ENCODE assay signal across 8 mouse cellular contexts in the genomic region with DNA sequence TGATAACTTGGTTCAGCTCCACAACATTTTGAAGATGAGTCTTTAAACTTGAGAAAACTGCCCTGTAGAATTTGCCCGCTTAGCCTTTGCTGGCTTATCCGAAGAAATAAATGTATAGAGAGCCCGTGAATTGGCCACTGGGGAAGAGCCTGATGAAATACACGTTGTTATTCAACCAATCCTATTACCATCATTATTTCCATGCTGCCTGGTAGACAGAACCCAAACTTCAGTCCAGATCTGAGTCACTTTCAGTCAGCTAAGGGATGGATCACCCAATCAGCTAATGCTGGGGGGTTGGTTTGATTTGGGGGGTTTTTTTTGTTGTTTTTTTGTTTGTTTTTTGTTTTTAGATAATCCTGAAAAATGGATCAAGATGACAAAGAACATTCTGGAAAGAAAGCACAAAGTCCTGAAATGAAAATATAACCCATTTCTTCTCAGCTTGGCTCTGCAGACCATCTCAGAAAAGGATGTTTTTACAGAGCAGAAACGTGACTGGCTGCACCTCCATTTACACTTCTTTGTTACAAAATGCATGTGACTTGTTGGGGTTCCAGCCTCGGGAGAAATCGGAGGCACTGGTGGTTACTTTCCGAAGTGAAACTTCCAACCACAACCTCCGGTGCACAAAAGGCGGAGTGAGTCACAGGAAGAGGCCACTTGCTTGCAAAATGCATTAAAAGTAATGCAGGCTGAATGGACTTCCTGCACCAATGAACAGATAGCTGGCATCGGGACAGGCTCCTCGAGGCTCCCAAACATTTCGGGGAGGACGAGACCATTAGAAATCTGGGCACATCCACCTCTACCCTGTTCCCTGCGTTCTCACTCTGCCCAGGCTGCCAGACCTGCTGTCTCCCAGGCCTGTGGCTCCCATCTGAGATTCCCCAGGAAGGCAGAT.
DNase-seq lines count a peak whose midpoint lies in the region; ATAC-seq and TF ChIP-seq lines count a peak whose summit lies in the region.

No protein-coding gene starts in this region.

- no peak for TF ChIP-seq CTCF in layer of hippocampus, adult 2 months (conservative IDR thresholded peaks at IDR 0.05)
- no peak for TF ChIP-seq CTCF in bone marrow, adult 2 months (IDR thresholded peaks at IDR 0.05; ENCODE audit: control insufficient read depth, insufficient read depth, low read length)

- H3K27ac ChIP-seq in layer of hippocampus, adult 2 months: peak overlapping the region; percentile 54; the same call in 1 of the 2 replicates
- peak overlapping the region; percentile 78 for H3K27ac ChIP-seq in bone marrow, adult 2 months (ENCODE audit: control insufficient read depth, insufficient read depth, low read depth, low read length, poor library complexity)
- peak overlapping the region; percentile 77 for H3K27ac ChIP-seq in heart, embryonic 10.5 days
- H3K27ac ChIP-seq in limb, embryonic 12.5 days: 0 out of 2 replicates have a peak overlapping the region, but pooled peaks have one; percentile 35

- no peaks in the 10 kb centered on the region for H3K36me3 ChIP-seq in heart, embryonic 10.5 days
- 0 out of 2 replicates have a peak, but pooled peaks cover 3% of the 10 kb centered on the region for H3K36me3 ChIP-seq in limb, embryonic 12.5 days

- H3K4me2 ChIP-seq in limb, embryonic 12.5 days: no peak overlapping the region

- WGBS in bone marrow, adult 2 months: 16% methylated on average over 15 of the region's 15 CpGs
- WGBS in heart, embryonic 10.5 days: 66% methylated on average over 15 of the region's 15 CpGs
- 71% methylated on average over 15 of the region's 15 CpGs for WGBS in limb, embryonic 12.5 days

- no peak overlapping the region for H3K9ac ChIP-seq in limb, embryonic 12.5 days (replicated peaks)

- H3K4me3 ChIP-seq in layer of hippocampus, adult 2 months: no peak overlapping the region
- H3K4me3 ChIP-seq in bone marrow, adult 2 months (replicated peaks; ENCODE audit: control insufficient read depth, low read depth, low read length): peak overlapping the region; percentile 37
- H3K4me3 ChIP-seq in heart, embryonic 10.5 days: no peak overlapping the region
- H3K4me3 ChIP-seq in limb, embryonic 12.5 days (replicated peaks): no peak overlapping the region

- peak in 1 of 2 experiments; percentile 29 for DNase-seq in layer of hippocampus, adult 2 months (ENCODE audit: low spot score in 2 of 2)
- DNase-seq in layer of hippocampus, postnatal 36 days: no peak
- DNase-seq in heart, embryonic 10.5 days (ENCODE audit: low spot score): no peak
- peak; percentile 46 to 52 for DNase-seq in monocyte, adult 2 months (ENCODE audit: low read depth in 1 of 2, low spot score in 2 of 2)
- DNase-seq in thymus, postnatal 4 days: peak; percentile 63
- no peak for DNase-seq in urinary bladder, postnatal 36 days (ENCODE audit: low spot score in 2 of 2)

- H3K27me3 ChIP-seq in heart, embryonic 10.5 days (ENCODE audit: insufficient read depth, poor library complexity, severe bottlenecking): no peaks in the 10 kb centered on the region
- H3K27me3 ChIP-seq in limb, embryonic 12.5 days: no peaks in the 10 kb centered on the region

- no peak for TF ChIP-seq POLR2A in bone marrow, adult 2 months (IDR thresholded peaks at IDR 0.05; ENCODE audit: borderline replicate concordance, control insufficient read depth, low read depth, low read length)

- no peak for ATAC-seq in limb, embryonic 12.5 days (ENCODE audit: insufficient number of reproducible peaks, insufficient read depth, low FRiP score, low TSS enrichment, low read depth)

- H3K4me1 ChIP-seq in bone marrow, adult 2 months (ENCODE audit: control insufficient read depth, insufficient read depth, low read length): peaks cover 7% of the 10 kb centered on the region; the same call in 1 of the 2 replicates
- peaks cover 10% of the 10 kb centered on the region; the same call in 1 of the 2 replicates for H3K4me1 ChIP-seq in heart, embryonic 10.5 days
- H3K4me1 ChIP-seq in limb, embryonic 12.5 days (replicated peaks): peaks cover 10% of the 10 kb centered on the region; the same call in 1 of the 2 replicates

- no peaks in the 10 kb centered on the region for H3K9me3 ChIP-seq in heart, embryonic 10.5 days
- no peaks in the 10 kb centered on the region for H3K9me3 ChIP-seq in limb, embryonic 12.5 days

Comparison
In these comparisons a context has a peak if more than half of its experiments do, and no peak if none do; other contexts are left out.
1. DNase-seq: peak in monocyte, adult 2 months (2 of 2) and thymus, postnatal 4 days (single experiment); none in layer of hippocampus, postnatal 36 days (0 of 2), heart, embryonic 10.5 days (single experiment) and urinary bladder, postnatal 36 days (0 of 2).
2. Peak in every context shown above with its lines, with median percentiles within 50 percentile points of each other: H3K27ac ChIP-seq.